Mouse (Mus musculus): ENCODE results near the gene Rab3il1. TPM values are rescaled to one million over a fixed set of nuclear protein-coding genes. Genes with fewer than 3 reads are reported as not detected.
A peak's percentile ranks its signal among the peaks of the same experiment; 100 is the strongest.

The Rab3il1 gene
- polyA plus RNA-seq, 1 experiment, result 31.0 TPM

- peak; percentile 27 for DNase-seq (ENCODE audit: low read depth)
Observed at GRCm38 (mm10) chr19:9982852-9983542, 18.5 kb upstream of the Rab3il1 start.

- DNase-seq (ENCODE audit: low read depth), result no peak
Observed at GRCm38 (mm10) chr19:9984111-9985055, 17.1 kb upstream of the Rab3il1 start.

GRCm38 (mm10) chr19:9985190-9985899 is 16.1 kb upstream of the Rab3il1 start:
- no peak for DNase-seq (ENCODE audit: low read depth)

GRCm38 (mm10) chr19:9985900-9986421 is 15.5 kb upstream of the Rab3il1 start:
- no peak for DNase-seq (ENCODE audit: low read depth)

- DNase-seq (ENCODE audit: low read depth), result no peak
Observed at GRCm38 (mm10) chr19:9987192-9987591, 14.3 kb upstream of the Rab3il1 start.

GRCm38 (mm10) chr19:9987593-9987992 is 13.9 kb upstream of the Rab3il1 start:
- no peak for DNase-seq (ENCODE audit: low read depth)

GRCm38 (mm10) chr19:9989171-9989883 is 12.1 kb upstream of the Rab3il1 start:
- no peak for DNase-seq (ENCODE audit: low read depth)

GRCm38 (mm10) chr19:9989884-9990256 is 11.6 kb upstream of the Rab3il1 start:
- no peak for DNase-seq (ENCODE audit: low read depth)

- DNase-seq (ENCODE audit: low read depth), result no peak
Observed at GRCm38 (mm10) chr19:9991304-9991703, 10.2 kb upstream of the Rab3il1 start.

GRCm38 (mm10) chr19:9992011-9992958 is 9.2 kb upstream of the Rab3il1 start:
- no peak for DNase-seq (ENCODE audit: low read depth)

- no peak for DNase-seq (ENCODE audit: low read depth)
Observed at GRCm38 (mm10) chr19:9993036-9993656, 8.3 kb upstream of the Rab3il1 start.

GRCm38 (mm10) chr19:9997204-9998062 is 4.0 kb upstream of the Rab3il1 start:
- no peak for DNase-seq (ENCODE audit: low read depth)

GRCm38 (mm10) chr19:9998063-9998416 is 3.4 kb upstream of the Rab3il1 start:
- no peak for DNase-seq (ENCODE audit: low read depth)

GRCm38 (mm10) chr19:9998736-9999486 is 2.6 kb upstream of the Rab3il1 start:
- DNase-seq (ENCODE audit: low read depth), result no peak

- DNase-seq (ENCODE audit: low read depth), result no peak
Observed at GRCm38 (mm10) chr19:10000330-10000729, 1.1 kb upstream of the Rab3il1 start.

GRCm38 (mm10) chr19:10003696-10004095 is 2.2 kb downstream of the Rab3il1 start:
- DNase-seq (ENCODE audit: low read depth), result no peak

- DNase-seq (ENCODE audit: low read depth), result no peak
Observed at GRCm38 (mm10) chr19:10011408-10011807, 9.9 kb downstream of the Rab3il1 start.

GRCm38 (mm10) chr19:10012827-10013278 is 11.4 kb downstream of the Rab3il1 start:
- DNase-seq (ENCODE audit: low read depth), result no peak

Measured in gonadal fat pad, adult 2 months (tissue).